Mouse (Mus musculus) adrenal gland, postnatal 14 days (tissue): ENCODE measurements around the gene Stat1. TPM values are rescaled to one million over a fixed set of nuclear protein-coding genes. Genes with fewer than 3 reads are reported as not detected.

Experiments used
- DNase-seq: peaks from one replicate; pipeline ENCODE4 v3.0.0; 2021; ENCODE audit warnings: mixed read lengths
- total RNA-seq: library from RNA; stranded (reverse); gene quantifications from 2 replicates; pipeline ENCODE4 v1.2.3, GENCODE M21; 2021

Stat1 gene
- total RNA-seq, 1 experiment from 2014 or later, result 56.9 TPM

GRCm38 (mm10) chr1:52161151-52161550, 41.9 kb downstream of the Stat1 start:
- DNase-seq, result no peak

GRCm38 (mm10) chr1:52163707-52164457, 44.6 kb downstream of the Stat1 start:
- DNase-seq, result no peak

GRCm38 (mm10) chr1:52166652-52167220, 47.5 kb downstream of the Stat1 start:
- peak; percentile 22 for DNase-seq

- peak; percentile 64 for DNase-seq
These were observed 50.8 kb downstream of the Stat1 start for GRCm38 (mm10) chr1:52170057-52170456.

- no peak for DNase-seq
These were observed 51.5 kb downstream of the Stat1 start for GRCm38 (mm10) chr1:52170747-52171146.

GRCm38 (mm10) chr1:52171271-52171670, 52.0 kb downstream of the Stat1 start:
- DNase-seq, result no peak

GRCm38 (mm10) chr1:52175321-52175720, 56.1 kb downstream of the Stat1 start:
- DNase-seq, result no peak

GRCm38 (mm10) chr1:52175983-52176382, 56.7 kb downstream of the Stat1 start:
- no peak for DNase-seq

- DNase-seq, result no peak
These were observed 57.8 kb downstream of the Stat1 start for GRCm38 (mm10) chr1:52176999-52177398.

- no peak for DNase-seq
These were observed 60.8 kb downstream of the Stat1 start for GRCm38 (mm10) chr1:52179939-52180568.

GRCm38 (mm10) chr1:52181994-52182393, 62.8 kb downstream of the Stat1 start:
- DNase-seq, result no peak

GRCm38 (mm10) chr1:52182992-52183391, 63.8 kb downstream of the Stat1 start:
- no peak for DNase-seq

Other genes with a start within 250 kb of the Stat1 start
- gene Myo1b, start 203.4 kb upstream of the Stat1 start, total RNA-seq, result 88.4 and 101 TPM in 2 replicates
- gene Stat4, start 132.3 kb upstream of the Stat1 start, total RNA-seq, result 0.85 and 4.9 TPM in 2 replicates
- 95.3 and 112 TPM in 2 replicates for gene Gls, start 113.8 kb downstream of the Stat1 start, total RNA-seq